Mouse (Mus musculus) midbrain, embryonic 10.5 days (tissue): ENCODE measurements at regions not wholly inside any gene's neighbourhood (a gene's known extent, or its start where the extent isn't known, plus 50 kb on each side); places are given as distances from the start of the nearest gene placed in this dataset.

Experiments used
- DNase-seq: peaks from one replicate; pipeline ENCODE4 v3.0.0-alpha.2; 2017; ENCODE audit warnings: low spot score
- H3K27ac ChIP-seq: fragments of 300-500 bp; sonication (generic); replicated peaks from 2 replicates; pipeline ENCODE4 v1.5.1; 2016; ENCODE audit warnings: mild to moderate bottlenecking
- H3K27me3 ChIP-seq: fragments of 300-500 bp; sonication (generic); 2 replicates; pipeline ENCODE4 v1.6.1; 2016; ENCODE audit warnings: low read depth, mild to moderate bottlenecking; ENCODE audit not compliant: poor library complexity, severe bottlenecking
- H3K36me3 ChIP-seq: fragments of 300-500 bp; sonication (generic); 2 replicates; pipeline ENCODE4 v1.6.1; 2016; ENCODE audit warnings: mild to moderate bottlenecking, moderate library complexity
- H3K4me1 ChIP-seq: fragments of 300-500 bp; sonication (generic); 2 replicates; pipeline ENCODE4 v1.6.1; 2016
- H3K4me3 ChIP-seq: fragments of 300-500 bp; sonication (generic); 2 replicates; pipeline ENCODE4 v1.5.1; 2016; ENCODE audit warnings: mild to moderate bottlenecking, moderate library complexity
- H3K9me3 ChIP-seq: fragments of 300-500 bp; sonication (generic); replicated peaks from 2 replicates; pipeline ENCODE4 v1.6.1; 2016; ENCODE audit warnings: mild to moderate bottlenecking
- WGBS: fragments of 180-500 bp; shearing (Covaris S2); methylation state at CpG from one replicate; pipeline ENCODE4 v1.1.7; 2016; 5-methylcytosine and 5-hydroxymethylcytosine counted together

DNA sequence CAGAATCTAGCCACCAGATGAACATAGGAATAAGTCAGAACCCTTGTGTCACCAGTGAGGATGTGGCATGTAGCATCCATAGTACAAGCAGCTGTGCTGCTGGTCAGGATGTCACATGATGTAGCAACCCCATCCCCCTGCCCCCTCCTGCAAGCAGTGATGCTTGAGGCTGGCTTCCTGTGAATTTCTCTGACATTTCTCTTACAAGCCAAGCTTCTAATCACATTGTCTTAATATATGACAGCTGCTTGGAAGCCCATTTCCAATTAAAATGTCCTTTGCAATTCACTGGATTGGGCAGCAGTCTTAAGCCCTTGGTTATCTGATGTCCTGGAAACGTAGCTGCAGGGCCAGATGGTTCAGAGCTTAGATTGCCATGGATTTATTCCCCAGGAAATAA lies 114.8 kb downstream of the Diras2 start:
- Histone ChIP-seq H3K27ac (no peak overlapping the region), H3K27me3 (no peaks in the 10 kb centered on the region), H3K36me3 (no peaks in the 10 kb centered on the region), H3K4me3 (no peak overlapping the region), H3K9me3 (peaks cover 16% of the 10 kb centered on the region), H3K4me1 (no peaks in the 10 kb centered on the region)
- DNase-seq, result no peak
- WGBS, result 68% methylated on average over 1 of the region's 1 CpGs

GRCm38 (mm10) chr13:52422456-52422855 lies 108.6 kb downstream of the Diras2 start:
- no peak overlapping the region for H3K4me3 ChIP-seq
- H3K9me3 ChIP-seq, result no peaks in the 10 kb centered on the region
- WGBS, result 92% methylated on average over 3 of the region's 3 CpGs
- H3K4me1 ChIP-seq, result no peaks in the 10 kb centered on the region
- DNase-seq, result no peak
- H3K27ac ChIP-seq, result no peak overlapping the region
- no peaks in the 10 kb centered on the region for H3K27me3 ChIP-seq
- no peaks in the 10 kb centered on the region for H3K36me3 ChIP-seq

GRCm38 (mm10) chr13:52428527-52428926 lies 102.6 kb downstream of the Diras2 start:
- no peaks in the 10 kb centered on the region for H3K36me3 ChIP-seq
- DNase-seq, result no peak
- H3K4me3 ChIP-seq, result no peak overlapping the region
- no peak overlapping the region for H3K27ac ChIP-seq
- H3K27me3 ChIP-seq, result no peaks in the 10 kb centered on the region
- H3K9me3 ChIP-seq, result no peaks in the 10 kb centered on the region
- WGBS, result 94% methylated on average over 5 of the region's 5 CpGs
- no peaks in the 10 kb centered on the region for H3K4me1 ChIP-seq

DNA sequence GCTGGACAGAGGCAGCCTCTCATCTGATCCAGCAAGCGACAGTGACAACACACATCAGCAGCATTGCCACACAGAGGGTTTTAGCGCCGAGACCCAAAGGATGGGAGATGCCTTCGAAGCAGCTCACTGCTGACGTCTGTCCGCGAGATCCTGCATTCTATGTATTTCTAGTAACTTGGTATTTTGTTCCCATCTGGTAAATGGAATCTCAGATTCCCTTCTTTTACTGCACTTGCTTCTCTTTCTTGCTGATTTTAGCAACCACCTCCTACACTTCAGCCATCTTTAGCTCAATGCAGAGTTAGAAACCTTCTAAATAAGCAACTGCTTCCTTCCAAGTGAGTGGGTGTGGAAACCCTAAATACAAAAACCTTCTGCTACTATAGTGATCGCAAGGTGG lies 94.3 kb downstream of the Diras2 start:
- 89% methylated on average over 8 of the region's 8 CpGs for WGBS
- H3K27me3 ChIP-seq, result no peaks in the 10 kb centered on the region

GRCm38 (mm10) chr13:52445513-52445912 lies 85.6 kb downstream of the Diras2 start:
- no peaks in the 10 kb centered on the region for H3K27me3 ChIP-seq
- DNase-seq, result no peak
- no peak overlapping the region for H3K27ac ChIP-seq
- H3K4me1 ChIP-seq, result no peaks in the 10 kb centered on the region
- no peak overlapping the region for H3K4me3 ChIP-seq
- H3K36me3 ChIP-seq, result no peaks in the 10 kb centered on the region
- WGBS, result 93% methylated on average over 10 of the region's 10 CpGs
- no peaks in the 10 kb centered on the region for H3K9me3 ChIP-seq

More for the DNA sequence above, 94.3 kb downstream of the Diras2 start:
- Histone ChIP-seq H3K36me3 (no peaks in the 10 kb centered on the region), H3K4me1 (no peaks in the 10 kb centered on the region), H3K9me3 (no peaks in the 10 kb centered on the region), H3K27ac (no peak overlapping the region), H3K4me3 (no peak overlapping the region)
- DNase-seq, result no peak

- Histone ChIP-seq H3K27me3 (no peaks in the 10 kb centered on the region), H3K4me1 (peaks cover 13% of the 10 kb centered on the region), H3K36me3 (no peaks in the 10 kb centered on the region), H3K9me3 (no peaks in the 10 kb centered on the region), H3K4me3 (no peak overlapping the region), H3K27ac (no peak overlapping the region)
- WGBS, result 92% methylated on average over 11 of the region's 11 CpGs
- DNase-seq, result no peak
Observed at GRCm38 (mm10) chr13:52448902-52449301, 82.2 kb downstream of the Diras2 start.

DNA sequence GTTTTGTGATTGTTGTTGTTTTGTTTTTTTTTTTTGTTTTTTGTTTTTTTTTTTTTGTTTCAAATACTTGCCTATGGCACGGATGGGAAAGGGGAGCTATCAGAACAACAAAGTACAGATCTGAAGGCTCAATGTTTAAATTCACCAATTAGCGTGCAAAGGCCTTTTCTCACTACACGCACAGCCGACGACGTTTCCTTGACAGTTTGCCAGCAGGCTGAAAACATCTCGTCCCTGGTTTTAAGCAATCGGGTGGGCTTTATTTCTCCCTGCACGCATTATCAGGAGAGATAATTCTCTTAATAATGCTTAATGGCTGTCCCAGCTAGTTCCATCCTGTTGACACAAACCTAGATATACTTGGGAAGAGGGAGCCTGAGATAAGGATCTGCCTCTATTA lies 79.6 kb downstream of the Diras2 start:
- H3K36me3 ChIP-seq, result no peaks in the 10 kb centered on the region
- no peak overlapping the region for H3K27ac ChIP-seq
- DNase-seq, result no peak
- peaks cover 13% of the 10 kb centered on the region for H3K4me1 ChIP-seq
- H3K9me3 ChIP-seq, result no peaks in the 10 kb centered on the region
- H3K27me3 ChIP-seq, result no peaks in the 10 kb centered on the region; the same call in 1 of the 2 replicates
- no peak overlapping the region for H3K4me3 ChIP-seq
- 82% methylated on average over 9 of the region's 9 CpGs for WGBS

DNA sequence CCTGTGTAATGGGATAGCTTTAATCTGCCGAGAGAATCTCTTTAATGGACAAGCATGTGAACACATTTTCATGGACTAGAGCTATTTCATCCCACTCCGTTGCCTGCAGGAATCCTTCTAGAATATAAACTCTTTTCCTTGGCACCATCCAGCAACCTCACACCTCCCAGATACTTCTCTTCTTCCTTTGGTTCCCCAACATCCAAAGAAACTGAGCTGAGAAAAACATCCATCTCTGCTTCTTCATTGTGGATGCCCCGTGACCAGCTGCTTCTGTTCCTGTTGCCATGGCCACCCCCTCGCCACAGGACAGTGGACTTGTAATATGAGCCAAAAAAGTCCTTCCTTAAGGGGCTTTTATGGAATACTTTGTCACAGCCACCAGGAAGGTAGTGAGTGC lies 78.8 kb downstream of the Diras2 start:
- no peaks in the 10 kb centered on the region for H3K36me3 ChIP-seq
- H3K9me3 ChIP-seq, result no peaks in the 10 kb centered on the region
- WGBS, result 65% methylated on average over 4 of the region's 4 CpGs
- H3K27ac ChIP-seq, result no peak overlapping the region
- peak; percentile 18 for DNase-seq
- no peaks in the 10 kb centered on the region; the same call in 1 of the 2 replicates for H3K27me3 ChIP-seq
- H3K4me1 ChIP-seq, result peaks cover 13% of the 10 kb centered on the region
- no peak overlapping the region for H3K4me3 ChIP-seq
